Mouse (Mus musculus): ENCODE measurements around the gene Gpkow. TPM values are rescaled to one million over a fixed set of nuclear protein-coding genes. Genes with fewer than 3 reads are reported as not detected.
"Not testable (repeated sequence)": the region's sequence is repeated elsewhere in the genome, so short reads cannot be mapped to it uniquely, and the experiment has no call there.

Gene Gpkow
- polyA plus RNA-seq, 1 experiment = 17.1 TPM

- Histone ChIP-seq H3K4me3 (no peak overlapping the region), H3K4me2 (ENCODE audit: low read depth) (no peak overlapping the region), H3ac (ENCODE audit: control insufficient read depth, insufficient read length) (no peak overlapping the region), H3K36me3 (ENCODE audit: control insufficient read depth, insufficient read depth) (no peaks in the 10 kb centered on the region), H3K79me2 (ENCODE audit: control insufficient read depth, insufficient read depth) (peaks cover 7% of the 10 kb centered on the region), H3K27me3 (ENCODE audit: control insufficient read depth, insufficient read depth, insufficient read length) (no peaks in the 10 kb centered on the region)
- TF ChIP-seq TCF3 (IDR thresholded peaks at IDR 0.05; ENCODE audit: insufficient read length, low read depth) (no peak), SRF (IDR thresholded peaks at IDR 0.05; ENCODE audit: control insufficient read depth, insufficient read length, low read depth) (no peak), MYOG (IDR thresholded peaks at IDR 0.05; ENCODE audit: control insufficient read depth in 1 of 3, insufficient read depth in 1 of 3, insufficient read length in 2 of 3, low read depth in 2 of 3) (no peak), MAX (IDR thresholded peaks at IDR 0.05; ENCODE audit: low read depth) (no peak), TCF12 (IDR thresholded peaks at IDR 0.05; ENCODE audit: insufficient read depth, poor library complexity, severe bottlenecking) (no peak), E2F4 (IDR thresholded peaks at IDR 0.05; ENCODE audit: insufficient read depth) (no peak), POLR2AphosphoS2 (IDR thresholded peaks at IDR 0.05; ENCODE audit: insufficient read length, low read depth) (no peak), REST (IDR thresholded peaks at IDR 0.05; ENCODE audit: insufficient read depth, insufficient read length) (no peak), POLR2A (IDR thresholded peaks at IDR 0.05; ENCODE audit: insufficient read length, low read depth) (no peak), USF1 (IDR thresholded peaks at IDR 0.05; ENCODE audit: low read depth) (no peak), CEBPB (IDR thresholded peaks at IDR 0.05; ENCODE audit: insufficient read depth, poor library complexity, severe bottlenecking) (no peak), MYOD1 (IDR thresholded peaks at IDR 0.05; ENCODE audit: control insufficient read depth in 1 of 3, insufficient read length in 2 of 3, low read depth in 2 of 3) (no peak)
Measured at GRCm38 (mm10) chrX:7692862-7693261, 4.1 kb upstream of the Gpkow start.

- Histone ChIP-seq H3K4me3 (peak overlapping the region; percentile 61), H3K27me3 (ENCODE audit: control insufficient read depth, insufficient read depth, insufficient read length) (no peaks in the 10 kb centered on the region), H3K36me3 (ENCODE audit: control insufficient read depth, insufficient read depth) (no peaks in the 10 kb centered on the region), H3ac (ENCODE audit: control insufficient read depth, insufficient read length) (no peak overlapping the region), H3K4me2 (ENCODE audit: low read depth) (peak overlapping the region; percentile 77), H3K79me2 (ENCODE audit: control insufficient read depth, insufficient read depth) (peaks cover 16% of the 10 kb centered on the region)
- TF ChIP-seq MYOD1 (IDR thresholded peaks at IDR 0.05; ENCODE audit: control insufficient read depth in 1 of 3, insufficient read length in 2 of 3, low read depth in 2 of 3) (no peak), POLR2AphosphoS2 (IDR thresholded peaks at IDR 0.05; ENCODE audit: insufficient read length, low read depth) (no peak), MYOG (IDR thresholded peaks at IDR 0.05; ENCODE audit: control insufficient read depth in 1 of 3, insufficient read depth in 1 of 3, insufficient read length in 2 of 3, low read depth in 2 of 3) (no peak), E2F4 (IDR thresholded peaks at IDR 0.05; ENCODE audit: insufficient read depth) (no peak), POLR2A (IDR thresholded peaks at IDR 0.05; ENCODE audit: insufficient read length, low read depth) (no peak), TCF12 (IDR thresholded peaks at IDR 0.05; ENCODE audit: insufficient read depth, poor library complexity, severe bottlenecking) (no peak), CEBPB (IDR thresholded peaks at IDR 0.05; ENCODE audit: insufficient read depth, poor library complexity, severe bottlenecking) (no peak), REST (IDR thresholded peaks at IDR 0.05; ENCODE audit: insufficient read depth, insufficient read length) (no peak), SRF (IDR thresholded peaks at IDR 0.05; ENCODE audit: control insufficient read depth, insufficient read length, low read depth) (no peak), USF1 (IDR thresholded peaks at IDR 0.05; ENCODE audit: low read depth) (no peak), MAX (IDR thresholded peaks at IDR 0.05; ENCODE audit: low read depth) (no peak), TCF3 (IDR thresholded peaks at IDR 0.05; ENCODE audit: insufficient read length, low read depth) (no peak)
Measured at GRCm38 (mm10) chrX:7696520-7696919, 411 bp upstream of the Gpkow start.

GRCm38 (mm10) chrX:7713764-7714134, 16.8 kb downstream of the Gpkow start:
- H3K36me3 ChIP-seq (ENCODE audit: control insufficient read depth, insufficient read depth); H3K27me3 ChIP-seq (ENCODE audit: control insufficient read depth, insufficient read depth, insufficient read length); H3ac ChIP-seq (ENCODE audit: control insufficient read depth, insufficient read length); H3K79me2 ChIP-seq (ENCODE audit: control insufficient read depth, insufficient read depth): not testable (repeated sequence)
- H3K4me2 ChIP-seq (ENCODE audit: low read depth) = peak overlapping the region; percentile 58
- H3K4me3 ChIP-seq = peak overlapping the region; percentile 22

GRCm38 (mm10) chrX:7714135-7714899, 17.4 kb downstream of the Gpkow start, which contains the start of gene Wdr45:
Wdr45 (plus strand) TSS chrX:7714333.
- H3K4me3 ChIP-seq = peak within 1 kb of the TSS; percentile 22
- not testable (repeated sequence) for H3ac ChIP-seq (ENCODE audit: control insufficient read depth, insufficient read length); H3K27me3 ChIP-seq (ENCODE audit: control insufficient read depth, insufficient read depth, insufficient read length); H3K79me2 ChIP-seq (ENCODE audit: control insufficient read depth, insufficient read depth); H3K36me3 ChIP-seq (ENCODE audit: control insufficient read depth, insufficient read depth)
- peak; percentile 15 for TF ChIP-seq POLR2A (IDR thresholded peaks at IDR 0.05; ENCODE audit: insufficient read length, low read depth)
- peak within 1 kb of the TSS; percentile 74 for H3K4me2 ChIP-seq (ENCODE audit: low read depth)

GRCm38 (mm10) chrX:7716058-7716457, 19.1 kb downstream of the Gpkow start:
- not testable (repeated sequence) for H3K79me2 ChIP-seq (ENCODE audit: control insufficient read depth, insufficient read depth); H3K4me3 ChIP-seq; H3K27me3 ChIP-seq (ENCODE audit: control insufficient read depth, insufficient read depth, insufficient read length); H3K4me2 ChIP-seq (ENCODE audit: low read depth); H3K36me3 ChIP-seq (ENCODE audit: control insufficient read depth, insufficient read depth); H3ac ChIP-seq (ENCODE audit: control insufficient read depth, insufficient read length)
